Mouse (Mus musculus) heart, adult 18-20 months (tissue): ENCODE measurements around the gene Zbtb20. TPM values are rescaled to one million over a fixed set of nuclear protein-coding genes. Genes with fewer than 3 reads are reported as not detected.
A peak's percentile ranks its signal among the peaks of the same experiment; 100 is the strongest.

Experiments
- DNase-seq, 2 experiments: peaks; one replicate each; pipeline ENCODE4 v3.0.0; 2021 to 2022; ENCODE audit warnings: mixed read lengths in 1 of 2
- total RNA-seq, 2 experiments: library from RNA; stranded (reverse); gene quantifications; 2 replicates each; pipeline ENCODE4 v1.2.3; 2021

Zbtb20 gene
- total RNA-seq, 2 experiments from 2014 or later, result 149 to 178 TPM

DNA sequence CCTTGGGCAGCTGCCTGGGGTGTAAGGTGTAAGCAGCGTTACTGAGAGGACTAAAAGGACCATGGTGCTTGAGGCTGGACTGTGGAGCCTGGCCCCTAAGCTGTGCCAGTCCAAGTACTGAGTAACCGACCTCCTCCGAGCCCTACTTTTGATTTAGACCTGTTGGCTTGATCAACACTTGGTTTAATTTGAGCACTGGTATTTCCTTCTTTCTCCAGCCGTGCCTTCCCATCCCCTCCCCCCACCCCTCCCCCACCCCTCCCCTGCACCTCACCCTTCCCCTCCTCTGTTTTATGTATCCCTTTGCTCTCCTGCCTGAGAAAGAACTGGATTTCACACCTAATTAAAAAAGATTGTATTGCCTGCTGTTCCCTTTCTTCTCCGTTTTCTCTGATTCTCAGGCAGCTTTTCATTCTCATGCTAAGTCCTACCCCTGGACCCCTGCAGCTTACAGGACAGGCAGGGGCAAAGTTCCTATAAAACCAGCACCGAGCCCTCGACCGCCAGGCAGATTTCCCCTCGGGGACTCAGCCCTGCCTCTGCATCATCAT is 728.0 kb downstream of the Zbtb20 start:
- no peak for DNase-seq

- no peak for DNase-seq
These were observed 728.8 kb downstream of the Zbtb20 start for GRCm38 (mm10) chr16:43604399-43605013.

- DNase-seq, result no peak
These were observed 731.4 kb downstream of the Zbtb20 start for GRCm38 (mm10) chr16:43607086-43607485.

DNA sequence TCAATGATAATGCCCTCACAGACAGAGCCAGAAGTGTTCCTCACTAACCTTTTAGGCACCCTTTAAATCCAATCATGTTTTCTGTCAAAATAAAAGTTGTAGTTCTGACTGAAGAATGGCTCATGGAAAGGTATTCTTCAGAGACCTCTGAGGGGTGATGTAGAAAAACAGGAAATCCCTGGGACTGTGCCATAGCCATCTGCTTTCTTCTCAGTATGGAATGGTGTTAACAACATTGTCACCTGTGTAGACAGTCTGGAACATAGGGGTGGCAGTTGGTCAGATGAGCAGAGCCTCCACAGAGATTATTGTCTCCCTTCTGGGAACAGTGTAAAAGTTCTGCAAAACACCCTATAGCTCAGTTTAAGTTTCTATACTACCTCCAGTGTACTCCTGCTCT is 732.4 kb downstream of the Zbtb20 start:
- DNase-seq, result no peak

- DNase-seq, result peak; percentile 64 to 87
These were observed 734.7 kb downstream of the Zbtb20 start for GRCm38 (mm10) chr16:43610375-43610774.

GRCm38 (mm10) chr16:43616348-43616747 is 740.7 kb downstream of the Zbtb20 start:
- DNase-seq, result no peak

- DNase-seq, result no peak
These were observed 741.7 kb downstream of the Zbtb20 start for GRCm38 (mm10) chr16:43617346-43617745.

- DNase-seq, result no peak
These were observed 742.6 kb downstream of the Zbtb20 start for GRCm38 (mm10) chr16:43618286-43618685.

DNA sequence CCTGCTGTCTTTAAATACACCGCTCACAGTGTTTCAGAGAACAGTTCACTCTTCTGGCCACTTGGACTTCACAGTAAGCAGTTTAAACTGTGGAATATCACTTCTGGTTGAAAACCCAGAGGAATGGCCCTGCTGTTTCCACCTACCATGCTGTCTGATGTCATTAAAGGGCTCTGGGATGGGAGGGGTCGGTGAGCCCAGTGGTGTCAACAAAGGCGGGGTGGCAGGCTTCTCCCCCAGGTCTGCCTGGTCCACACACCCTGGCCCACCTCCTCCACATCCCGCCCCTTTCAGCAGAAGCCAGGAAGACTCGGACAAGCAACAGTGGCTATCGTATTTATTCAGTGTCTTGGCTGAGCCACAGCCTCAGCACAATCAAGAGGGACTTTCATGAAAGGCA is 743.6 kb downstream of the Zbtb20 start:
- DNase-seq, result peak in 1 of 2 experiments; percentile 38

- DNase-seq, result no peak
These were observed 744.7 kb downstream of the Zbtb20 start for GRCm38 (mm10) chr16:43620359-43620758.

- DNase-seq, result no peak
These were observed 747.8 kb downstream of the Zbtb20 start for GRCm38 (mm10) chr16:43623315-43624000.

DNA sequence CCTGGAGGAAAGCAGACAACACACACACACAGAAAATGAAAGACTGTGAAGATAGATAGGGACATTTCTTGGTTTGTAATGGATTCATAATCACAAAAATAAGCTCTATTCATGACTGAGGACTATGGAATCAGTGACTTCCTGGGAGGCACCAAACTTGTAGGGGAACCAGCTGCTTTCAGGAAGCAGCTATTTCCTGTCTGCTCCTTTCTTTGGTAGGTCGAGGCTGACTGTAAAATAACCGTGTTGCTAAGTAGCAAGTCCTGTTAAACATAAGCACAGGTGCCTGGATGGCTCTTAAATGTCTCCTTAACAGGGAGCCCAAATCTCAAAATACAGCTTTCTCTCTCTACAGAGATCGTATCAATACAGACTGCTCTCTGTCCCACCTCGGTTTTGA is 749.2 kb downstream of the Zbtb20 start:
- DNase-seq, result no peak

- DNase-seq, result peak; percentile 48 to 51
These were observed 749.6 kb downstream of the Zbtb20 start for GRCm38 (mm10) chr16:43625289-43625688.

DNA sequence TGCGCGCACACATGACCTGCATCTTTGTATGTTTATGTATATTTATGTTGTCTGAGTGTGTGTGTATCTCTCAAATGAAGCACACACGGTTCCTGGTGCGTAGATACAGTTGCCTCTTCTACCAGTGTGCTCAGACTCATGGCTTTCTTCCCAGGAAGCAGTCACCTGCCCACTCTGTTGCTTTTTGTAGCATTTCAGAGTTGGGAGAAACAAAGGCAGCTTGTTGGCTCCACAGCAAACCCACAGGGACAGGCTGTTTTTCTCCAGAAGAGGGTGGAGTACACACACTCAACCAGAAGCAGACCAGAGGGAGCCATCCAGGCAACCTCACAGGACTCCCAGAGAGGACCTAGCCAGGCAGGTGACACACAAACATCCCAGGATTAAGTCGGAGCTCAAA is 750.3 kb downstream of the Zbtb20 start:
- DNase-seq, result no peak

GRCm38 (mm10) chr16:43628662-43629061 is 753.0 kb downstream of the Zbtb20 start:
- DNase-seq, result no peak

DNA sequence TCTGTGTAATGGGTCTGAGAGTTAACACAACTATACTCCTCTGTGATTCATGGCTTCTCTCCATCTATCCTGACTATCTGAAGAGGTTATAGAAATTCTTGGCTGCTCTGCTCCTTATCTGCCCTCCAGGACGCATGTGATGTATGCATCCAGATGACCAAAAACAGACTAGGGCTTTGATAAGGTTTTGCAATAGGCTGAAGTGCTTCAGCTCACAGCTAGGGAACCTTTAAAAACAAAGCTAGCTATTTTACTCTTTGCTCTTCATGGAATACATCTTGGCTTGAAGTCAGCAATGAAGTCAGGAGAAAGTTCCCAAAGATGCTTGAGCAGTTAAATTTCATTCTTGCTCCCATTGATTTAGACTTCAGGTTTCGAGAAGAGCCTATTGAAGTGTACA is 756.1 kb downstream of the Zbtb20 start:
- no peak for DNase-seq

DNA sequence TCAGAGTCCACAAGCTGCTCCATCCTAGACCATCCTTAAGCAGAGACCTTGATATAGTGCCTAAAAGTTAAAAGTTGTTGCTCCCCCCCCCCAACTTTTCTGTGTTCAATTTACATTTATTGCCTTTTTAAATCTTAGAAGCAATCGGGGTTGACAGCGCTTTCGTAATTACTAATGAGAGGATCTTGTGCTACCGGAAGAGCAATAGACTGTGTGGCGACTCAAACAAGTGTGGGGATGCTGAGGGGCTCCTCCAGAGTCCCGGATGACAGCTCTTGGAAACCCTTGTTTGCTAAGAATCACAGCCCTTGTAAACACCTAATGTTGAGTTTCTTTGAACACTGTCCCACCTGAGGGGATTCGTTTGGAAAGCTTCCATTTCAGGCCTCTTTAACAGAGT is 758.4 kb downstream of the Zbtb20 start:
- no peak for DNase-seq

DNA sequence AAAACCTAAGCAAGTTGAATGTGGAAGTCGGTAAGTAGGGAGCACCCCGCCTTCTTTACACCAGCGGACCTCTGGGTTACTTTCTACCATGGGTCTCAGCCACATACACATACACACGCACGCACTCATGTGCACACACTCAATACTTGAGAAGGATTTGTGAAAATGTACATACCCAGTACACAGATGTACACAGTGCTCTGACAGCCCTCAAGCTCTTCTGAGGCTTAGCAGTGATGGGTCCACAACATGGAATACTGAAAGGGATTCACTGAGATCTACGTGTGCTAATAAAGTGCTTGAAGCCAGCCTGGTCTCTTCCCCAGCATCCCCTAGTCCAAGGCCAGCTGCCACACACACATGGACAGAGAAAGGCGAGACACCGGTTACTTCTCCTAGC is 761.6 kb downstream of the Zbtb20 start:
- DNase-seq, result no peak

DNA sequence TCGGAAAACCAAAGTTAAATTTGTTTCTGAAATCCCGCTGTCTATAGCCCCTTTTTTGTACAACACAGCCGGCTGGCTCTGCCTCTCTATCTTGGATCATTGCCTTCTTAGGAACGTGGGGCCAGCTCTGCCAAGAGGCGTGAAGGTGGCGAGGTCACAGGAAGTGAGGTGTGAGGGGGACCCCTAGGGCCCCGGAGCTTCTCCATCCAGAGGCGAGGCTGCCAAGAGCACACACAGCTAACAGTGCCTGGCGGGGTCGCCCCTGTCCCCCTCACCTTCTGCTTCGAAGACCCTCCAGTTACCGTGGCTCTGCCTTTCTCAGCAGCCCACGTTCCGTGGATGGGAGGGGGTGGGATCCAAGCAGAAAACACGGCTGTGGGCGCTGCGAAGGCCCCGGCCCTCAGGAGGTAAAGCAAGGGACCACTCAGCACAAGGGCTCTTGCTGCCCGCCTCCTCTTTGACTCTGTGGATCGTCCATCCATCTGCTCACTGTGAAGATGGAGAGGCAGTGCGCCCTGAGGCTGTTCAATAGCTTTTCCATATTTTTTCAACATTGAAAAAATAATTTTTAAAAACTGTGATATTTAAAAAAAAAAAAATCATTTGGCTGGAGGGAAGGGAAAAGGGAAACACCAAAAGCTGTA is 762.8 kb downstream of the Zbtb20 start:
- DNase-seq, result peak in 1 of 2 experiments; percentile 25

GRCm38 (mm10) chr16:43641230-43641629 is 765.5 kb downstream of the Zbtb20 start:
- DNase-seq, result no peak

- DNase-seq, result no peak
These were observed 770.2 kb downstream of the Zbtb20 start for GRCm38 (mm10) chr16:43645879-43646278.

GRCm38 (mm10) chr16:43646943-43647342 is 771.3 kb downstream of the Zbtb20 start:
- DNase-seq, result no peak

DNA sequence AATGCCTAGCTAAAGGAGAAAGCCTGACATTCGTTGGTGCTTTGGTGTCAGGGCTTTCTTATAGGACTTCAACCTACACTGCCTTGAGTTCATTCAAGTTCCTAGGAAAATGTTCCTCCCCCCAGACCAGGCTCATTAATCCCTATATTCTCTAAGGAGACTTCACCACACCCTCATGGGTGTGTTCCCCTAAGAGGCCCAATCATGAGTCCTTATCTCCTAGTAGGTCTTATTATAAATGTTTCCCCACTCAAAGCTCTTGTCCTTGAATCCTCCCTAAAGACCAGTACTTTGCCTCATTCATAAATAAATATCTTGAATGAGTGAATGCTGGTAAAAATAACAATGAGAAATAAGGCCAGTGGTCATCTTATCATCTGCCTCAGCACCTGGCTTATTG is 772.0 kb downstream of the Zbtb20 start:
- no peak for DNase-seq
